Mouse (Mus musculus): ENCODE data around the gene Tssc4. TPM values are rescaled to one million over a fixed set of nuclear protein-coding genes. Genes with fewer than 3 reads are reported as not detected.

The Tssc4 gene
- polyA plus RNA-seq, 1 experiment from 2014 or later = 111 TPM

- H3K27me3 ChIP-seq = no peaks in the 10 kb centered on the region; the same call in 1 of the 2 replicates
- whole genome bisulfite sequencing = 84% methylated on average over 3 of the region's 3 CpGs
Observed at GRCm38 (mm10) chr7:143049331-143049730, 19.7 kb upstream of the Tssc4 start.

GRCm38 (mm10) chr7:143049841-143050816 lies 18.9 kb upstream of the Tssc4 start:
- peaks cover 21% of the 10 kb centered on the region for H3K4me1 ChIP-seq
- no peaks in the 10 kb centered on the region; the same call in 1 of the 2 replicates for H3K27me3 ChIP-seq
- H3K27ac ChIP-seq (replicated peaks) = no peak overlapping the region
- H3K4me3 ChIP-seq = no peak overlapping the region
- ATAC-seq (ENCODE audit: low FRiP score, low read depth) = no peak
- H3K4me2 ChIP-seq (replicated peaks) = no peak overlapping the region
- no peak overlapping the region for H3K9ac ChIP-seq (replicated peaks)
- H3K9me3 ChIP-seq = no peaks in the 10 kb centered on the region
- H3K36me3 ChIP-seq = 0 out of 2 replicates have a peak, but pooled peaks cover 1% of the 10 kb centered on the region
- 98% methylated on average over 3 of the region's 3 CpGs for WGBS

More at GRCm38 (mm10) chr7:143049331-143049730, 19.7 kb upstream of the Tssc4 start:
- H3K4me3 ChIP-seq = no peak overlapping the region
- no peak overlapping the region for H3K9ac ChIP-seq (replicated peaks)
- H3K27ac ChIP-seq (replicated peaks) = no peak overlapping the region
- no peak for ATAC-seq (ENCODE audit: low FRiP score, low read depth)
- H3K9me3 ChIP-seq = no peaks in the 10 kb centered on the region
- peaks cover 13% of the 10 kb centered on the region for H3K4me1 ChIP-seq
- no peaks in the 10 kb centered on the region for H3K36me3 ChIP-seq
- no peak overlapping the region for H3K4me2 ChIP-seq (replicated peaks)

- ATAC-seq (ENCODE audit: low FRiP score, low read depth) = no peak
Observed at GRCm38 (mm10) chr7:143051316-143051715, 17.7 kb upstream of the Tssc4 start.

DNA sequence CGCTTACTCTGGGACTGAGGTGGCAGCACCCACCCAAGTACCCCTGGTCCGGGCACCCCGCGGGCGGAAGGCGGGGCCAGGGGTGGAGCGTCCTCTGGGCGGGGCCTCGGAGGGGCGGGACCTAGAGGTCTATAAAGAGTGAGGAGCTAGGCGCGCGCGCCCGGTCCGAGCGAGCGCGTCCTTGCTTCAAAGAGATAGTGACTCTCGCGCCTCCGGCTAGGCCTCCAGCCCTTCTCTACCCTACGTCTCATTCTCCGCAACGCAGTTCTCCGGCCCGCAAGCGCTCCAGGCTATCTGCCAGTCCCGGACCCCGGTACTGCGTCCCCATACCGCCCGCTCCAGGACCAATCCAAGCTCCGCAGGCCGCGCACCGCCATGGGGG lies 16.4 kb upstream of the Tssc4 start, which contains the start of gene Cd81:
Gene Cd81, plus strand, starts transcription at position 114 of the 382 bp plus-strand sequence.
- peak; percentile 91 for ATAC-seq (ENCODE audit: low FRiP score, low read depth)
- WGBS = under 1% methylated on average over 37 of the region's 37 CpGs
- Histone ChIP-seq H3K36me3 (peaks cover 12% of the 10 kb centered on the region; the same call in 1 of the 2 replicates), H3K27ac (replicated peaks) (peak within 1 kb of the TSS; percentile 72), H3K4me3 (peak within 1 kb of the TSS; percentile 86), H3K9me3 (no peaks in the 10 kb centered on the region), H3K9ac (replicated peaks) (peak within 1 kb of the TSS; percentile 88), H3K4me2 (replicated peaks) (peak within 1 kb of the TSS; percentile 92), H3K4me1 (peaks cover 28% of the 10 kb centered on the region), H3K27me3 (no peaks in the 10 kb centered on the region; the same call in 1 of the 2 replicates)

More at GRCm38 (mm10) chr7:143051316-143051715, 17.7 kb upstream of the Tssc4 start:
- 75% methylated on average over 2 of the region's 2 CpGs for WGBS
- Histone ChIP-seq H3K27me3 (no peaks in the 10 kb centered on the region; the same call in 1 of the 2 replicates), H3K9ac (replicated peaks) (no peak overlapping the region), H3K36me3 (0 out of 2 replicates have a peak, but pooled peaks cover 4% of the 10 kb centered on the region), H3K4me1 (peaks cover 28% of the 10 kb centered on the region), H3K9me3 (no peaks in the 10 kb centered on the region), H3K4me3 (no peak overlapping the region), H3K27ac (replicated peaks) (no peak overlapping the region), H3K4me2 (replicated peaks) (no peak overlapping the region)

- 0% methylated on average over 45 of the region's 46 CpGs for WGBS
- Histone ChIP-seq H3K4me3 (peak overlapping the region; percentile 86), H3K36me3 (peaks cover 12% of the 10 kb centered on the region; the same call in 1 of the 2 replicates), H3K9me3 (no peaks in the 10 kb centered on the region), H3K27ac (replicated peaks) (peak overlapping the region; percentile 72), H3K4me2 (replicated peaks) (peak overlapping the region; percentile 92), H3K9ac (replicated peaks) (peak overlapping the region; percentile 88), H3K4me1 (peaks cover 28% of the 10 kb centered on the region), H3K27me3 (no peaks in the 10 kb centered on the region; the same call in 1 of the 2 replicates)
- peak; percentile 68 for ATAC-seq (ENCODE audit: low FRiP score, low read depth)
Observed at GRCm38 (mm10) chr7:143053008-143053899, 15.8 kb upstream of the Tssc4 start.

DNA sequence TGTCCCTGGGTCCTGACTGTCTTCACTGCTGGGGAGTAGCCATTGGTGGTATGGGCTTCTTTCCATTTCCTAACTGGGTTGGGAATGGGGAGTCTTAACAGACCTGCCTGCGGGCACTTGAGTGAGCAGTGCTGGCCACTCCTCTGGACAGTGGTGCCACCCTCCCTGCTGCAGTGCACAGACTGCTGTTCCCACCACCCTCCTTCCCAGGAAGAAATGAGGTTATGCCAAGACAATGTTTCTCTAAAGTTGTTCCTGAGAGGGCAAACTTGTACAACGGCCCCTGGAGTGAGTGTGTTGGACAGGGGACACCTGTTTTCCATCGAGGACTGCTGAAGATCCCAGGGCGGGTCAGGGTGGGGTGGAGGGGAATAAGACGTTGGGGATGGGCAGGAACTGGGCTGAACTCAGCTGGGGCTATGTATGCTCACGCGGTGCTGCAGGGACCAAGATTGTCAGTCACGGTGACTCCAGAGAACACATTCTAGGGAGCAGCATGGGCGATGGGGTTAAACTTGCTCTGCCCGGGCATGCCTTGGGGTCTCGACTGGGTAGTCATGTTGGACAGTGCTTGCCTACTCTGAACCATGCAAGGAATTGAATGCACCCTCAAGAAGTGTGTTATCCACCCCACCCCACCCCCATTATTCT lies 15.0 kb upstream of the Tssc4 start:
- H3K4me2 ChIP-seq (replicated peaks) = peak overlapping the region; percentile 92
- ATAC-seq (ENCODE audit: low FRiP score, low read depth) = no peak
- no peak overlapping the region for H3K27ac ChIP-seq (replicated peaks)
- H3K4me1 ChIP-seq = peaks cover 28% of the 10 kb centered on the region
- peaks cover 12% of the 10 kb centered on the region; the same call in 1 of the 2 replicates for H3K36me3 ChIP-seq
- H3K9ac ChIP-seq (replicated peaks) = peak overlapping the region; percentile 88
- WGBS = 72% methylated on average over 11 of the region's 11 CpGs
- peak overlapping the region; percentile 86 for H3K4me3 ChIP-seq
- no peaks in the 10 kb centered on the region; the same call in 1 of the 2 replicates for H3K27me3 ChIP-seq
- no peaks in the 10 kb centered on the region for H3K9me3 ChIP-seq

- peak overlapping the region; percentile 86 for H3K4me3 ChIP-seq
- ATAC-seq (ENCODE audit: low FRiP score, low read depth) = no peak
- 52% methylated on average over 3 of the region's 3 CpGs for WGBS
- peaks cover 12% of the 10 kb centered on the region; the same call in 1 of the 2 replicates for H3K36me3 ChIP-seq
- peak overlapping the region; percentile 92 for H3K4me2 ChIP-seq (replicated peaks)
- H3K4me1 ChIP-seq = peaks cover 28% of the 10 kb centered on the region
- peak overlapping the region; percentile 51 for H3K9ac ChIP-seq (replicated peaks)
- no peaks in the 10 kb centered on the region; the same call in 1 of the 2 replicates for H3K27me3 ChIP-seq
- H3K9me3 ChIP-seq = no peaks in the 10 kb centered on the region
- no peak overlapping the region for H3K27ac ChIP-seq (replicated peaks)
Observed at GRCm38 (mm10) chr7:143054612-143054965, 14.5 kb upstream of the Tssc4 start.

- H3K4me1 ChIP-seq = peaks cover 28% of the 10 kb centered on the region
- H3K9me3 ChIP-seq = no peaks in the 10 kb centered on the region
- H3K4me2 ChIP-seq (replicated peaks) = peak overlapping the region; percentile 92
- peak overlapping the region; percentile 86 for H3K4me3 ChIP-seq
- no peak overlapping the region for H3K27ac ChIP-seq (replicated peaks)
- H3K36me3 ChIP-seq = peaks cover 12% of the 10 kb centered on the region; the same call in 1 of the 2 replicates
- 91% methylated on average over 3 of the region's 3 CpGs for WGBS
- H3K9ac ChIP-seq (replicated peaks) = peak overlapping the region; percentile 51
- no peaks in the 10 kb centered on the region; the same call in 1 of the 2 replicates for H3K27me3 ChIP-seq
- ATAC-seq (ENCODE audit: low FRiP score, low read depth) = no peak
Observed at GRCm38 (mm10) chr7:143055001-143055400, 14.0 kb upstream of the Tssc4 start.

DNA sequence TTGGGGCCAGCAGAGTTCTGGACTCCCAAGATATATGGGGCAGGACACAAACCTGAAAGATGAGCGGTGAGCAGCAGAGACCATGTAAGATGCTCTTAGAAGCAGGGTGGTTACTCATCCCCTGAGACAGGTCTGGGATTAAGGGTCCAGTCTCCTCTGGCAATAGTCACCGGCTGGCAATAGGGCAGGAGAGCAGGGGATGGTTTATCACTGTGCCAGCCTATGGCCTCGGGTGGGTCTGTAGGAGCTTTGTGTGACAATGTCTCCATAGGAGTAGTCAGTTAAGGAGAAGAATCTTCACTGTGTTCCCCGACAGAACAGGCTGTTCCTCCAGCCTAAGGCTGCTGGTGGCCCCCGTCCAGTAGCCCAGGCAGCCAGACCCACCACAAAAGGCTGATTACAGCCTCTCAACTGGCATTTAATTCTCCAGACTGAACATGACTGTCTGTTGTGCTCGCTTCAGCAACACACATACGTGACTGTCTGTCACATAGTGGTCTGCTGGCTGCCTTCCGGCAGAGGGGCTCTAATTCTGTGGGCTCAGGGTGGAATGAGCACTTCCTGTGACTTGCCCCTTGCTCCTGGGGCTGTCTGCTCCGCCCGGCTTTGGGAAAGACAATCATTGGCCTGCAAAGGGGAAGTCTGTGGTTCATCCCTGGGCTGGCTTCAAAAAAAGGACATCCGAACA lies 13.4 kb upstream of the Tssc4 start:
- peaks cover 12% of the 10 kb centered on the region for H3K36me3 ChIP-seq
- H3K4me3 ChIP-seq = no peak overlapping the region
- H3K27ac ChIP-seq (replicated peaks) = no peak overlapping the region
- 88% methylated on average over 11 of the region's 11 CpGs for WGBS
- no peaks in the 10 kb centered on the region for H3K9me3 ChIP-seq
- H3K4me2 ChIP-seq (replicated peaks) = no peak overlapping the region
- no peak overlapping the region for H3K9ac ChIP-seq (replicated peaks)
- ATAC-seq (ENCODE audit: low FRiP score, low read depth) = no peak
- no peaks in the 10 kb centered on the region; the same call in 1 of the 2 replicates for H3K27me3 ChIP-seq
- H3K4me1 ChIP-seq = peaks cover 28% of the 10 kb centered on the region

- Histone ChIP-seq H3K9ac (replicated peaks) (no peak overlapping the region), H3K4me2 (replicated peaks) (no peak overlapping the region), H3K27ac (replicated peaks) (no peak overlapping the region), H3K27me3 (no peaks in the 10 kb centered on the region; the same call in 1 of the 2 replicates), H3K4me3 (no peak overlapping the region), H3K4me1 (peaks cover 27% of the 10 kb centered on the region), H3K9me3 (no peaks in the 10 kb centered on the region), H3K36me3 (peaks cover 18% of the 10 kb centered on the region)
- no peak for ATAC-seq (ENCODE audit: low FRiP score, low read depth)
- WGBS = 85% methylated on average over 5 of the region's 5 CpGs
Observed at GRCm38 (mm10) chr7:143057023-143057422, 12.0 kb upstream of the Tssc4 start.
